Mouse (Mus musculus) stomach, embryonic 16.5 days (tissue): ENCODE data around the gene Wasf2. TPM values are rescaled to one million over a fixed set of nuclear protein-coding genes. Genes with fewer than 3 reads are reported as not detected.

Source experiments
- ATAC-seq: fragments of 200-750 bp; cut with Nextera tagmentation; 2 replicates; pipeline ENCODE4 v1.8.0; 2017; ENCODE audit warnings: moderate number of reproducible peaks, moderate TSS enrichment; ENCODE audit not compliant: insufficient read depth, low FRiP score
- H3K27ac ChIP-seq: fragments of 300-500 bp; sonication (generic); 2 replicates; pipeline ENCODE4 v1.5.1; 2014; ENCODE audit warnings: low read length
- H3K27me3 ChIP-seq: fragments of 300-500 bp; sonication (generic); 2 replicates; pipeline ENCODE4 v1.6.1; 2014; ENCODE audit warnings: low read length, control low read depth, mixed read lengths; ENCODE audit not compliant: control insufficient read depth, insufficient read depth
- H3K36me3 ChIP-seq: fragments of 300-500 bp; sonication (generic); 2 replicates; pipeline ENCODE4 v1.6.1; 2014; ENCODE audit warnings: low read length; ENCODE audit not compliant: control insufficient read depth, insufficient read depth
- H3K4me1 ChIP-seq: fragments of 300-500 bp; sonication (generic); 2 replicates; pipeline ENCODE4 v1.6.1; 2014; ENCODE audit warnings: low read length, control low read depth, mixed read lengths; ENCODE audit not compliant: control insufficient read depth, insufficient read depth
- H3K4me2 ChIP-seq: fragments of 300-500 bp; sonication (generic); 2 replicates; pipeline ENCODE4 v1.6.1; 2014; ENCODE audit warnings: low read depth, low read length, mixed read lengths
- H3K4me3 ChIP-seq: fragments of 300-500 bp; sonication (generic); replicated peaks from 2 replicates; pipeline ENCODE4 v1.5.1; 2014; ENCODE audit warnings: mild to moderate bottlenecking, low read length
- H3K9ac ChIP-seq: fragments of 300-500 bp; sonication (generic); 2 replicates; pipeline ENCODE4 v1.6.1; 2014; ENCODE audit warnings: low read length
- H3K9me3 ChIP-seq: fragments of 300-500 bp; sonication (generic); replicated peaks from 2 replicates; pipeline ENCODE4 v1.6.1; 2016; ENCODE audit warnings: low read length, control low read depth; ENCODE audit not compliant: control insufficient read depth
- WGBS: fragments of 180-500 bp; shearing (Covaris S2); extraction: QIAGEN DNeasy Blood & Tissue Kit; methylation state at CpG from one replicate; pipeline ENCODE4 v1.1.7; 2014; 5-methylcytosine and 5-hydroxymethylcytosine counted together
- polyA plus RNA-seq: library from polyadenylated mRNA; unstranded; fragments of >200 nt; fragmentation: Nextera tagmentation; extraction: Ambion mirVana; gene quantifications from 2 replicates; pipeline ENCODE4 v1.2.1, GENCODE M21; 2015

Wasf2 gene
- polyA plus RNA-seq, 1 experiment from 2014 or later: 84.3 TPM

DNA sequence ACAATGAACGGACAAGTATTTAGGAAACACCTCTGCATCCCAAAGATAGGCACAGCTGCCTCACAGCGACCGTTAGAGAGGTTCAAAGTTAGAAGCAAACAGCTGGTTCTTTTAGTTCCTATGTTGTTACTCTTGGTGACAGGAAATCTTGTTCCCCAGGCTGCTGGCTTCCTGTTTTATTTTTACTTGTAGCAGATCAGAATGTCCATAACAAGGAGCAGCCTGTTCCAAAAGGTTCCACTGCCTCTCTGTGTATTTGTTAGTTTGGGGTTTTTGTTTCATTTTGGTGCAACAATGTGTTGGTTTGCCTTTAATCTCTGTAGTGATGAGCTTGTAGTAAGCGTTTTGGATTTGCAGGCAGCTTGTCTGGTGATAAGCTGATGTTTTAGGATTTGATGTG, 44.1 kb downstream of the Wasf2 start:
- Histone ChIP-seq H3K27me3 (no peaks in the 10 kb centered on the region), H3K4me3 (peak overlapping the region; percentile 6; the same call in 1 of the 2 replicates), H3K36me3 (peaks cover 3% of the 10 kb centered on the region), H3K4me2 (peak overlapping the region; percentile 31), H3K9ac (0 out of 2 replicates have a peak overlapping the region, but pooled peaks have one; percentile 26), H3K27ac (peak overlapping the region; percentile 82), H3K4me1 (peaks cover 56% of the 10 kb centered on the region), H3K9me3 (no peaks in the 10 kb centered on the region)
- ATAC-seq: no peak
- 34% methylated on average over 4 of the region's 4 CpGs for WGBS

- ATAC-seq: no peak
- Histone ChIP-seq H3K36me3 (peaks cover 3% of the 10 kb centered on the region), H3K9ac (no peak overlapping the region), H3K4me2 (no peak overlapping the region), H3K27ac (peak overlapping the region; percentile 65), H3K9me3 (no peaks in the 10 kb centered on the region), H3K4me3 (no peak overlapping the region), H3K27me3 (no peaks in the 10 kb centered on the region), H3K4me1 (peaks cover 48% of the 10 kb centered on the region)
- whole genome bisulfite sequencing: 53% methylated on average over 7 of the region's 7 CpGs
These were observed 45.0 kb downstream of the Wasf2 start for GRCm38 (mm10) chr4:133175274-133175673.

DNA sequence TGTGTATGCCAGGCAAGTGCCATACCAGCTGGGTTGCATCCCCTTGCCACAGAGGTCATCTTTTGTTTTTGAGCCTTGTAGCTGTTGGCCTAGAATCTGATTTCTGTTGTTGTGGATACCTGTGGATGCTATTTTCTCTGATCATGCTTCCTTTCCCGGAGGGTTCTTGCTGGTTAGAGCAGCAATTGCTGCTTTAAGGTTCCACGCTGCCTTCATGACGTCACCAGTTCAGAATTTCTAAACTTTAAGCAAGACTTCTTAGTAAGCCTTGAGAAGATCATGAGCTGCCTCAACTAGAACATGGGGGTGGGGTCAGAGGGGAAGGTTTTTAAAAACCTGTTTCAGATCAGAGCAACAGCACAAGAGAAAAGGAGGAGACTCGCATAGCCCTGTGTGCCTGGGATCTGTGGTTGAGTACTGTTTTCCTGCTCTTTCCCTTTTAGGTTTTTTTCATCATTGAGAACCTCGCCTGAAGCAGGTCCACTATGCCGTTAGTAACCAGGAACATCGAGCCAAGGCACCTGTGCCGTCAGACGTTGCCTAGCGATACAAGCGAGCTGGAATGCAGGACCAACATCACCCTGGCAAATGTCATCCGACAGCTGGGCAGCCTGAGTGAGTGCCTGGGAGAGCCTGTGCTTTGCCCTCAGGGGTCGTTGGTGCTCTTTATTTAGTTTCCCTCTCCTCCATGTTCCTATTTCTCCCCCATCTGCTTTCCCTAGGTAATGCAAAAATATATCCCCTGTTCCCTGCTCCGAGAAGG, 45.9 kb downstream of the Wasf2 start:
- H3K9ac ChIP-seq: no peak overlapping the region
- peaks cover 44% of the 10 kb centered on the region for H3K4me1 ChIP-seq
- no peak overlapping the region for H3K4me3 ChIP-seq
- WGBS: 36% methylated on average over 14 of the region's 14 CpGs
- H3K27me3 ChIP-seq: no peaks in the 10 kb centered on the region
- H3K4me2 ChIP-seq: no peak overlapping the region
- no peak for ATAC-seq
- peaks cover 3% of the 10 kb centered on the region for H3K36me3 ChIP-seq
- H3K9me3 ChIP-seq: no peaks in the 10 kb centered on the region
- H3K27ac ChIP-seq: peak overlapping the region; percentile 65; the same call in 1 of the 2 replicates

- WGBS: 76% methylated on average over 18 of the region's 18 CpGs
- Histone ChIP-seq H3K4me3 (no peak overlapping the region), H3K9ac (no peak overlapping the region), H3K4me2 (no peak overlapping the region), H3K4me1 (peaks cover 41% of the 10 kb centered on the region), H3K27ac (peak overlapping the region; percentile 65; the same call in 1 of the 2 replicates), H3K9me3 (no peaks in the 10 kb centered on the region), H3K27me3 (no peaks in the 10 kb centered on the region), H3K36me3 (peaks cover 3% of the 10 kb centered on the region)
- no peak for ATAC-seq
These were observed 46.6 kb downstream of the Wasf2 start for GRCm38 (mm10) chr4:133176761-133177403.

DNA sequence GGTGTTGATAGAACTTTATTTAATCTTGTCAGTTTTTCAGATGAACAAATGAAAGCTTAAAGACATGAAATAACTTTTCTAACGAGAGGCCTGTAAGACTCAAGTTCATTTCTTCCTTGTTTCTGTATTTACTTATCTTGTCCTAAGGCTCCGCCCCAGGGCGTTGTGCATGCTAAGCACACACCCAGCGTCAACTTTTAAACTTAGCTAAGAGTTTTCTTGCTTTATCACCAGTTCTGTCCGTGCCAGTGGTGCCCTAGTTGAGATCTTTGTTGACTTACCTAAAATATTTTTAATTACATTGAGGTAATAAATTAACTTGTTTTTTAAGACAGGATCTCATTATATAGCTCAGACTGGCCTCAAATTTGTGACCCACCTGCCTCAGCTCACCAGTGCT, 48.0 kb downstream of the Wasf2 start:
- 58% methylated on average over 5 of the region's 5 CpGs for WGBS
- ATAC-seq: no peak
- Histone ChIP-seq H3K4me1 (peaks cover 37% of the 10 kb centered on the region), H3K36me3 (peaks cover 3% of the 10 kb centered on the region), H3K4me2 (no peak overlapping the region), H3K9me3 (no peaks in the 10 kb centered on the region), H3K27ac (0 out of 2 replicates have a peak overlapping the region, but pooled peaks have one; percentile 1), H3K9ac (no peak overlapping the region), H3K27me3 (no peaks in the 10 kb centered on the region), H3K4me3 (no peak overlapping the region)

DNA sequence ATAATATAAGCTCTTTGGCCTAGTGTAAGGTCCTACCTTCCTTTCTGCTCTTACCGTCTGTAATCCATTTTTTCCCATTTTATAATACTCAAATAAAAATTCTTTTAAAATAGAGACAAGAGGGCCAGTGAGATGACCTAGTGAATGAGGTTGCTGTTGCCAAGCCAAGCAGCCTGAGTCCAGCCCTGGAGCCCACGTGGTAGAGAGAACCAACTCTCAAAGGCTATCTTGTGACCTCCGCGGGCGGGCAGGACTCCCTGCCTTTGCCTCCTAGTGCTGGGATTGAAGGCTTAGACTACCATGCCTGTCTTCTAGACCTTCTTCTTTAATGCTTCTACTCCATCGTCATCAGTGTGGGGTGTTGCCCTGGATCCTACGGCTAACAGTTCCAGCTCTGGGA, 49.0 kb downstream of the Wasf2 start:
- 92% methylated on average over 7 of the region's 7 CpGs for WGBS
- ATAC-seq: no peak
- H3K9ac ChIP-seq: no peak overlapping the region
- H3K4me2 ChIP-seq: no peak overlapping the region
- H3K4me3 ChIP-seq: no peak overlapping the region
- H3K27ac ChIP-seq: no peak overlapping the region
- peaks cover 3% of the 10 kb centered on the region for H3K36me3 ChIP-seq
- no peaks in the 10 kb centered on the region for H3K9me3 ChIP-seq
- H3K27me3 ChIP-seq: no peaks in the 10 kb centered on the region
- H3K4me1 ChIP-seq: peaks cover 41% of the 10 kb centered on the region

DNA sequence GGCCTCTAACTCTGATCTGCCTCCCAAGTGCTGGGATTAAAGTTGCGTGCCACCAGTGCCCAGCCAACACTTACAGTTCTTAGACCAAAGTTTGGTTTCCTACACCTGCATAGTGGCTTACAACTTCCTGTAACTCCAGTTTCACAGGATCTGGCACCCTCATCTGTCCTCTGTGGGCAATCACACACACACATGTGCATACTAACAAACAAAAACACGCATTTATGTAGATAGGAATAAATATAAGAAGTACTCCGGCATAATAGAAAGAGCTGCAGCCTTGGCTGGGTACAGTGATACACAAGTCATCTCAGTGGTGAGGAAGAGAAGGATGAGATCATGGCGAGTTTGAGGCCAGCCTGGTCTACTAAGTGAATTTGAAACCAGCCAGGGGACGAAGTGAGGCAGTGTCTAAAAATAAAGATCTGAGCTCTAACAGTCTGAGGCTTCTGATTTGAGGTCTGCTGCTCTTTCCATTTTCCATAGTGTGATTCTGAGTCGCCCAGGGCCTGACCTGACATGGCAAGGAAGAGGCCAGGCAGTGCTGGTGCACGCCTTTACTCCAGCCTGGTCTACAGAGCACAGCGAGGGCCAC, 52.2 kb downstream of the Wasf2 start:
- Histone ChIP-seq H3K4me1 (peaks cover 35% of the 10 kb centered on the region), H3K36me3 (peaks cover 7% of the 10 kb centered on the region), H3K4me2 (no peak overlapping the region), H3K9ac (no peak overlapping the region), H3K27me3 (no peaks in the 10 kb centered on the region), H3K4me3 (no peak overlapping the region), H3K9me3 (no peaks in the 10 kb centered on the region), H3K27ac (peak overlapping the region; percentile 98; the same call in 1 of the 2 replicates)
- 83% methylated on average over 8 of the region's 8 CpGs for WGBS
- ATAC-seq: no peak

DNA sequence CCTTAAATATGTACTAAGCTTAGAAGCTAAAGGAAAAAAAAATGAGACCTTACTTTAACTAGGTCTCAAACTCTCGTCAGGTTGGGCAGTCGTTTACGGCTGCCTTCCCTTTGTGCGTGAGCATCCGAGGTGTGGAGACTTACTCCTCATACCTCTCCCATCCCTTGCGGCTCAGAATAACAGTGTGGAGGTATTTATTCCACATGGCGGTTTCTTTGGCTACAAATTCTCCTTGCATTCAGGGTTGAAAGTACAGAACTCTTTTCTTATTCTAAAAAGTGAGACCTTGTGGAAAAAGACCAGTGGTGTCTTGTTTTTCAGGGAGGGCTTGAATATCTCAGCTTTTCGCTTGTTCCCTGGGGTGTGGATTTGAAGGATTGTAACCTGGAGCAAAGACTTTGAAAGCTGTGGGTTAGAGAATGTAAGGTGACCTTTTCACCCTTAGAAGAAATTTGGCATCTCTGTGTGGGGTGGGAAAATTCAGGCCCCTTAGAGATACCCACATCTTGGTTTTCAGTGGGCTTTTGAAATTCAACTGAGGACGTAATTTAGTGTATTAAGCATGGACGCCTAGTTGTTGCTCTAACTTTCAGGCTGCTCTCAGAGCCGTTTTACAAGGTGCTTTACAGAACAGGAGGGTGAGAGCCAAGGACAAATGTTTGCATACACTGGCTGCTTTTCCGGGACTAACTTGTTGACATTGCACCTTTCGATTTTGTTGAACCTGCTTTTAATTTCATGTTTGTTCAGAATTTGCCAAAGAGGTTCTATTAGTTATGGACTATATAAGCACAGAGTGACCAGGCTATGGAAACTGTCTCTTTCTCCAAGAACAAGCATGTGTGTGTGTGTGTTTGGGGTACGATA, 54.0 kb downstream of the Wasf2 start:
- Histone ChIP-seq H3K9me3 (no peaks in the 10 kb centered on the region), H3K36me3 (peaks cover 14% of the 10 kb centered on the region), H3K27ac (peak overlapping the region; percentile 98), H3K4me1 (peaks cover 29% of the 10 kb centered on the region), H3K9ac (peak overlapping the region; percentile 59), H3K4me2 (peak overlapping the region; percentile 23), H3K4me3 (no peak overlapping the region), H3K27me3 (no peaks in the 10 kb centered on the region)
- ATAC-seq: no peak
- WGBS: 50% methylated on average over 14 of the region's 14 CpGs
